Mouse (Mus musculus): ENCODE measurements around the gene Rnf222.

- no peak for TF ChIP-seq GATA1 (IDR thresholded peaks at IDR 0.05; ENCODE audit: borderline replicate concordance, low read length)
- TF ChIP-seq FLI1 (IDR thresholded peaks at IDR 0.05; ENCODE audit: low read length), result no peak
These were observed 34.5 kb upstream of the Rnf222 start for GRCm38 (mm10) chr11:68853611-68854401.
